Mouse (Mus musculus) urinary bladder, postnatal 4 days (tissue): ENCODE measurements at regions not wholly inside any gene's neighbourhood (a gene's known extent, or its start where the extent isn't known, plus 50 kb on each side); places are given as distances from the start of the nearest gene placed in this dataset.

Experiments
- DNase-seq, 2 experiments: peaks; one replicate each; pipeline ENCODE4 v3.0.0; 2021 to 2022; ENCODE audit warnings: low spot score in 2 of 2

DNA sequence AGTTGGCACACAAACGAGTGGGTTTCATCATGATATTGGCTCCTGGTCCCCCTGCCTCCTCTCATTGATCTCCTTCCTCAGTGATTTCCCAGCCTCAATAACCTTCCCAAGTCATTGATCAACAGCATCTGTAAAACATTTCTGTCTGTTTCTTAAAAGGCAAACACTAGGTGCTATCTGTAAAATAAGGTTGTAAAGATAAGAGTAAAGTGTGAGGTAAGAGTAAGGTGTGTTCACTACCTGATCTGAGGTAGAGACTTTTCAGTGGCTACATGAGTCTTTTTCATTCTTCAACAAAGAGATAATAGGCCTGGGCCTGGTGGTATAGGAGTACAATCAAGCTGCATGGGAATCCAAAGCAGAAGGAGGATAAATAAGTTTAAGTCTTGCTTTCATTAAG, 55.7 kb downstream of the Plk2 start:
- DNase-seq = no peak

DNA sequence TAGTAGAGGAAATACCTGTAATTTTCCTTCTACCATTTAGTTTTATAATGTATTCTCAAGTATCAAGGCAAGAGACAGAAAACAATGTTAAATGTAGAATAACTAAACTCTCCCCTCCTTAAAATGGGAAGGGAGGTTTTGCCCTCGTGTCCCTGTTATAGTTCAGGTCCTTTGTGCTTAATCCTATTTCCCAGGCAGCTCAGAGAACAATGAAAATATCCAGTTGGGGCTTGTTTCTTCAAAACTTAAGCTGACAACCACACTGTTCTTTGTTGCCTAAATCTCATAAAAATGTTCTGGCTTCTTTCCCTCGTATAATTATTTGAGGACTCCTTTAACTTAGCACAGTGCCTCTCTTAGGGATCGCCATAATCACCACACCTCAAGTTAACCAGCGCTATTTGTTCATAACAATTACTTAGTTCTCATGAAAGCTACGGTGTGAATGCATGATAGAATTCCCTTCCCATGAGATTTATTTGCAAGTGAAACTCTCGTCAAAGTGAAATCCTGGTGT, 57.2 kb downstream of the Plk2 start:
- DNase-seq = no peak

DNA sequence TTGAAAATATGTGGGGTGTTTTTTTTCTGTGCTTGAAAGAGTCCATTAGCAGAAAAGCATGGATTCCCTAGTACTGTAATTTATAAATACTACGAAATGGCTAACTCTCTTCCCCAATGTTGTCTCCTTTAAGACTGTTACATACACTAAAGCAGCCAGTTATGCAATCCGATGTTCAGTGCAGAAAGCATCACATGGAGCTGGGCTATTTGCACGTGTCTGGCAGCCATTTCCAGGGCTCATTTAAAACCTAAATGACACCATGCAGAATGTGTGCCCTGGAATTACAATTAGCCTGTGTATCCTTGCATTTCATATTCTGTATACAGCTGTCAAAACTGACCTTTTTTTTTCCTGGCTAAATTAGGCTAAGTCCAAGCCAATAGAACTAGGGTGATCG, 60.2 kb downstream of the Plk2 start:
- no peak for DNase-seq

DNA sequence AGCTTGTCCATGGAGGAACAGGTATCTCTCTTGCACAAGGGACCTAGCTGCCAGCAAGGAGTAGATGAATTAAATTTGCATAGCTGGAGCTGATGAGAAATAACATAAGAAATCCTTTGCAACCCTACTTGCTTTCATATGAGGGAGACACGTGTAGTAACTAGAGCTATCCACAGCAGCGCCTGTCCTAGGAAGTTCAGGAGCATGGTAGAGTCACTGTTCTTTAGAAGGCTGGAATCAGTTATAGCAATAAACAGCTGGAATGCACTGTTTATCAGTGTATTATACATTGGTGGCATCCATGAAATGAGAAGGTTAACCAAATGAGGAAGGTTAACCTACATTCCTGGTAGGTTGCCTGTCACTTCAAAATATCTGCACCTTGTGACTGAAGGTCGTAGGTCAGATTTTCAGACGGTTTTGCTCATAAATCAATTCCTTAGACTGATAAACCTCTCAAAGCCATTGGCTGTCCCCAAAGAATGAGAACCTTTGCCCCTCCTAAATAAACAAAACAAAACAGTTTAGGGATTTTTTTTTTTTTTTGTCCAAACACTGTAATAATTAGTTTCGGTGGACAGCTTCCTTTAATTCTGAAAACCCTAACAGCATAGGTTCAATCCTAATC, 60.8 kb downstream of the Plk2 start:
- DNase-seq = no peak

DNA sequence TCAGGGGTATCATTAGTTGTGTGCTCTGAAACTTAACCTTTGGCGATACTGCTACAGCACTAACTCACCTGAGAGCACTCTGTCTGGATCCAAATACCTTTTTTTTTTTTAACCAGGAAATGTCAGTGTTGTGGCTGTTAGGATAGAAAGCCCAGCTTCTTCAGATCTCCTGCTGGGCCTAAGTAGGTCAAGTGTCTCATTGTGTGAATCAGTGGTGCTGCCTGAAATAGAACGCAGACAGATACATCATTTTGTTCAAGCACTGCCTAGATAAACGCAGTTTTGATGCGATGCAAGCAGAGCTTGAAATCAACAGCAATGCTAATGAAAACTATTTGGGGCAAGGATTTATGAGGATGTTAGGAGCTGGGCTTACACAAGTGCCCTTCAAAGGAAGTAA, 63.9 kb downstream of the Plk2 start:
- no peak for DNase-seq

DNA sequence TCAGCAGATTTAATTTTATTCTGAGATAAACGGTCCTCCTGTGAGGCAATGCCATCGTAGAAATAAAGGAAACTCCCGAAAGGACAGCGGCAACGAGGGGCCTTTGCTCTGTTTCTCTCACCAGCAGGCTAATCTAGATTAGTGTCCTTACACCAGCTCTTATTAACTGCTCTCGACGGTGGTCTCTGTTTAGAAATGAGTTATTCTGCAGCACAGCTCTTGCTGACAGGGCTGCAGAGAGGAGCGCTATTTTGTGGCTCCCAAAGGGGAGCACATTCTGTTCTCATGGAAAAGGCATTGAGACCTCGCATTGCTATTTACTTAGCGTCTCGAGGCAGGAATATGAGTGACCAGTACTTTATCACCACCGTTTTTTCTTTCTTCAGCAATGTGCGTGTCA, 66.7 kb downstream of the Plk2 start:
- DNase-seq = no peak

DNA sequence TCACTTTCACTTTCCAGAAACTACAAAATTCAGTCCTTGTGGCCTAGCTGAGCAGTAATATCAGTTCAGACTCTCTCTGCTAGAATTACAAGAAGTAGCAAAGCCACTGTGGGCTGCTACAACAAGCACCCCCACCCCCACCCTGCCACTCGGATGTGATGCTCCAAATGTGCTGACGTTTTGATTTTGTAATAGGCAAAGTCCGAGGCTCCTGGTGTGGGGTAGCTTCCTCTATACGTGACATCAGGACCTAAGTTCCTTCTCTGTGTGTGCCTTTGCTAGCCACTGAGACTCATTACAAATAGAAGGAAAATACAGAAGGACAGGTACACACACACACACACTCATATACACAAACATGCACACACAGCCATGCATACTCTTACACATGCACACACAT, 76.7 kb downstream of the Plk2 start:
- DNase-seq = no peak

DNA sequence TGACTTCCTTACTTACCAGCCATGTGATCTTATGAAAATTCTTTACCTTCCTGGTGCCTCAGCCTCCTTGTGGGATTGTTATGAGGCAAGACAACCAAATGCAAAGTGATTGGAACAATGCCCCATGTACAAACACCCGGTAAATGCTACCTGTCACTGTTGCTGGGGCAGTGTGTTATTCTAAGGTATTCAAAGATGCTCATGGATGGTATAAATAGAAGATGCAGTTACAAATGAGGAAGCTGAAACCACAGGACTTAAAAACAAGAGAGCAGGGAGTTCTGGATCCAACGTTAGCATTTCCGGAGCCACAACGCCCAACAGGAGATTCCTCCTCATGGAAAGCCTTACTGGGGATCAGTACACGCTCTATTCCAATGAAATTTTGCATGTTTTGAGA, 82.9 kb downstream of the Plk2 start:
- no peak for DNase-seq

DNA sequence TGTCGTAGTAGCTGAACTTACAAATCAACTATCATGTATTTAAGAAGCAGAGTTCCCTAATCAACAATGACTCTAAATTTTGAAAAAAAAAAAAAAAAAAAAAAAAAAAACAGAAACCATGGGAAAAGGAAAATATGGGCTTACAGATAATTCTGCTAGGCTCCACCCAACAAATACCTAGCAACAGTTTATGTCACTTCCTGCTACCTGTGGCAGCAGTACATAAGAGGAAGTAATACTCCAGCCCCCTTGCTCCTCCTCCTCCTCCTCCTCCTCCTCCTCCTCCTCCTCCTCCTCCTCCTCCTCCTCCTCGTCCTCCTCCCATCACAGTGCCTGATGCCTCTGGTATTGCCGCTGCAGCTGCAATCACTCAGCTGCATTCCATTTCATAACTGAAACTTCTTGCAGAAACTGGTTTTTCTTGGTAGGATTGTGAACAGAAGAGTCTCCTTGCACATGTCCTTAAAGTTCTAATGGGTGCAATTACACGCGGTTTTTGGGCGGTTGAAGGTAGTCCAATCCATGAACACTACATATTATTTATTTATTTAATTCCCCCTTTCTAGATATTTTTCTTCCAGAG, 89.6 kb downstream of the Plk2 start:
- DNase-seq = no peak

DNA sequence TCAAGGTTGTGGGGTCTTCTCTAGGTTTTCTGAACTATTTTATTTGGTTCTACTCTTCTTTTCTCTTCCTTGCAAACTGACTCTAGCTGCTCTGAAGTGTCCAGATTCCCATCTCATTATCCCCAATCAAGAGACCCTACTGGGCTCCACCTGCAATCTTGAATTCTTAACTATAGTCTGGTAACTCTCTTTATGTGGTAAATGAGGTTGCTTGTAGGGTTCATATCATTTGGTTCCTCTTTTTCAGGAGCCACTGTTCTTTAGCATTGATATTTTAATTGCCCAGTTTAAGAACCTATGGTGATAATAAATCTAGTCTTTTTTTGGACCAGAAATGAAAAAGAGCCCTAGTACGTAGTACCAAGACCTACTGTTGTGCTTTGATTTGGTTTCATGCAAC, 90.7 kb downstream of the Plk2 start:
- no peak for DNase-seq

DNA sequence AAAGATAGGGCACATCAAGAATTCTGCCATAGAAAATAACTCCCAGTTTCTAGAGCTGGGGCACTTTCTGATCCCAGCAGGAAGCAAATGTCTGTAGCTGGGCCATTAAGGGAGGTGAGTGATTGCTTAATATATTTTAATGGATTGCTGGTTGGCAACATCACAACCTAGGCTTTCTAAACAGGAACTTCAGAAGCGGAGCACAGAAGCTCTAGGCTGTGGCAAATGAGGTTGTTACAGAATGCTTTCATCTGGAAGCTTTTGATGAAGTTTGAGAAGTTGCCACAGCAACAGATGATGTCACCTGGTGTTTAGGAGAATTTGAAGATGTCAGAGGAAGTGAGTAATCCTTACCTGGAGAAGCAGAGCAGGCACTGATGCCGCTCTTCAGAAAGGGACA, 95.3 kb downstream of the Plk2 start:
- no peak for DNase-seq

DNA sequence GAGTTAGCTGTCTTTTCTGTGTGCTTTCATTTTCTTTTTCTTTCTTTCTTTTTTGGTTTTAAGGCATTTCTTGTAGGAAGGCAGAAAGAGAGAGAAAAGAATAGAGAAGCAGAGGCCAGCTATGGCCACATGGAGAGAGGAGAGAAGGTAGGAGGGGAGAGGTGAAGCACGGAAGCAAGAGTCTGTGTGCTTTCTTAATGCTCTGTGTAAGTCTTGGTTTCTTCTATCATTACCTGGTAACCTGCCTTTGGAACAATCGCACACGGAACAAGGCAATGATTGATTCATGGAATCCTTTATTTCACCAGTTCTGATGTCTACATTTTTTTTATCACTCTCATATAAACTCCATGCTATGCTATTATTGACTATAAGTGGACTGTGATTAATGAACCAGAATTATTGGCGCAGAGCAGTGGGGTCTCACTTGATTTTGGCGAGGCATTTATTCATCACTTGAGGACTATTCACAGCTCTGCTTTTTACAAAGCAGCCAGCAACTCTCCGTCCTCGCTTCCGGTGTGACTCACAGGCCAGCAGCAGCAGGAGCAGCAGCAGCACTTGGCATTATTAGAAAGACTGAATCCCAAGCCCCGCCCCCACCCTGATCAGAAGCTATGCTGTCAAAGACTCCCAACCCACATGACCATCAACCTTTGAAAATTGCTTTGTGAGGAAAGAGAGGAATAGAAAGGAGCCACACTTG, 97.6 kb downstream of the Plk2 start:
- no peak for DNase-seq

DNA sequence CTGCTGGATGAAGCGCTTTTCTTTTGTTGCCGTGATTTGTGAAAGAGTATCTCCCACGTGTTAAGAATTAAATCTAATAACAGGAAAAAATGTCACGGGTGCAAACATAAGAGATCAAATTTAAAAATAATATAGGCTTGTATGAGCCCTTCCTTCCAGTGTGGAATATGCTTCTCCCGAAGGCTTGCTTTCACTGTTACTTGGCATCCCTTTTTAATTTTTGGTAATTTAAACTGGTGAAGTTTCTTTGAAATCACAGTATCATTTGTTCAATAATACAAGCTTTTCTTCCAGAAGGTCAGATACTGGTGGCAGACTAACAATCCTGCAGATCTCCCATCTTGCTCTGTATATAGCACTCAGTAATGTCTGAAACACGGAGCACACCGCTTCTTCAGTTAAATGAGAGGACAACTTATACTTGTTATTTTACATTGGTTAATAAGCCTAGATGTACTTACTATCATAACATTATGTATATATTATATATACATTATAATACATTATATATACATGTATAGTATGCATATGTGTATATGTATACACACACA, 98.2 kb downstream of the Plk2 start:
- no peak for DNase-seq

DNA sequence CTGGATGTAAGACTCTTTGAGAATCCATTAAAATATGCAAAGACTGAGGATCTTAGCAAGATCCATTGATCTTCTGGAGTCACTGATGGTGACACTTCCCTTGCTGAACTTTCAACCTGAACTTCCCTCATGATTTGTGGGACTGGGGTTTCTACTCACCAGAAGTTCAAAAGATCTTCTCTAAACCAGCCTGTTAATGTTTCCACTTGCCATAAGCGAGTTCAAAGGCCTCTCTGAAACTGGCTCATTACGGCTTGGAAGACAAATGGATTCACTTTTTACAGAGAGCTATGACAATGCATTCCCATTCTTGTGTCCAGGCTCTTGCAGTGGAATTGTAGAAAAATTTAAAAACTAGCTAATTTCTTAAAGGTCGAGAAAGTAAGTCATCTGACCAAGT, 102.6 kb downstream of the Plk2 start:
- DNase-seq = no peak

DNA sequence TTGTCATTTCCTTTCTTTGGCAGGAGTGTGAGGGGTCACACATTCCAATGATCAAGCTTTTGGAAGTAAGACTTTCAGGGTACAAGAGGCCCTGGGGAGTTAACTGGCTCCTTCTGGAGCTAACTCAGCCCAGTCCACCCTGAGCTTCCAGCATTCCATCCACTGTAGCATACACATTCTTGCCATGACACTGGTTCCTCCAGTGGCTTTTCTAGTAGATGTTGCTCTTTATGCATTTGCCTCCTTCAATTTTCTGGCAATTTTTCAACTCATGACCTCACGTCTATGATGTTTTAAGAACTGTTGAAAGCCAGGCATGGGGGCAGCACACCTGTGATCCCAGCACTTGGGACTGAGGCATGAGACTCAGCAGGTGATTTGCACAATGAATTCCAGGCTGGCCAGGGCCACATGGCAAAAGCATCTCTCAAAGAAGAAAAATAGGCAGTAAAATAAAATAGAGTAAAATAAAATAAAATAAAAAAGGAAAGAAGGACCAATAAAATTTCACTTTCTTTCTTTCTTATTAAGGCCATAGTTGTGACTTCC, 113.0 kb downstream of the Plk2 start:
- DNase-seq = no peak

DNA sequence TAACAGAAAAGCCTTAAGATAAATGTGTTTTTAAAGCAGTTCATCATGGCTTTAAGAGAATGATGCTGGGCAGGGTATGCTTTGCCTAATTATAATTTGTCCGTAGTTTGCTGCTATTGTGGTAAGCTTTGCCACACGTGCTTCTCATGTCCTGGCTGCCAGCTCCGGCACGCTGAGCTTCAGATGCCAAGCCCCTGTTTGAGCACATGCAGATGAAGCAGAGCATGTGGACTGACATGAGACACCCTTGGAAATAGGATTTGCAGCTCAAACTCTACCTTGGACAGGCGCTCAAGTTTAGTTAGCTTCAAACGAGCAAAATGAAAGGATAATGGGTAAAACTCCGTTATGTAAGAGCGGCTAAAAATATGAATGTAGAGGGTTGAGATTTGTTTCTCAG, 123.1 kb downstream of the Plk2 start:
- DNase-seq = no peak

DNA sequence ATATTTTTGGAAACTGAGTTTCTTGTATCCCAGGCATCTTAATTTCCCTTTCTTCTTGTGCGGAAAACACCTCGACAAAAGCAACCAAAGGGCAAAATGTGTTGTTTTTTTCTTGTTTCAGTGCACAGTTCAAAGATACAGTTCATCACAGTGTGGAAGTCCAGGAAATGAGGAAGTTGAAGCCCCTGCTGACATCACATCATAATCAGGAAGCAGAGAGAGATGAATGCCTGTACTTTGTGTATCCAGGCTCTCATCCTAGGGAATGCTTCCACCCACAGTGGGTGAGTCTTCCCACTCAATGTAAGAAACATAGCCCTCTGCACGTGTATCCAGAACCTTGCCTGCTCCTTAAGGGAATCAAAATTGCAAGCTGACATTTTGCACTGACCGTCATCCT, 128.1 kb downstream of the Plk2 start:
- no peak for DNase-seq

DNA sequence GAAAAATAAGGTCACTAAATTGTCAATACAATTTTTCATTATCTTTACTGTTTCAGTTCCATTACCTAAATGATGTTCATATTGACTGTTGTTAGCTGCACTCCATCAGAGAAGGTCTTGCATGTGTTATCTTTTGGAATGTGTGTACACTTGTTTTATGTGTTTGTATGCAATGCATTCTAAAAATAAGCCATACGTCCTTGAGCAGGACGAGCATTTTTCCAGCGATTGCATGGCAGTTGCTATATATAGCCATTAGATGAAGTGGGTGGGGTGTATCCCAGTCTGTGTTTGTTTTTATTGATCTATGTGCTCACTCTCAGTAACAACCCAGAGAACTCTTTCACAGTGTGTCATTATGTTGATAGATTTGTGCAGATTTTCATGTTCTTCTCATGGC, 132.8 kb downstream of the Plk2 start:
- no peak for DNase-seq

DNA sequence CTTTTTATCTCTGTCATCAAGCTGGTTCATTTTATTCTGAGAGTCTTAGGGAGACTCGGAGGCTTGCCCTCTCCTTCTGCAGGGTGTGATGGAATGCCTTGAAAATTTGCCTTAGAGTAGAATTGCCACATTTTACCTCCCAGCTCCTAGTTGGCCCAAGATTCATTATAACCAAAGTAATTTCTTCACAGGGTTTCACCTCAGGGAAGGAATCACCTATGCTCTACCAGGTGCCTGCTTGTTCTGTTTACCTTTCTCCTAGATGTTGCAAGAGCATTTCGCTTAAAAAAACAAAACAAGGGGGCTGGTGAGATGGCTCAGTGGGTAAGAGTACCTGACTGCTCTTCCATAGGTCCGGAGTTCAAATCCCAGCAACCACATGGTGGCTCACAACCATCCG, 134.8 kb downstream of the Plk2 start:
- no peak for DNase-seq

DNA sequence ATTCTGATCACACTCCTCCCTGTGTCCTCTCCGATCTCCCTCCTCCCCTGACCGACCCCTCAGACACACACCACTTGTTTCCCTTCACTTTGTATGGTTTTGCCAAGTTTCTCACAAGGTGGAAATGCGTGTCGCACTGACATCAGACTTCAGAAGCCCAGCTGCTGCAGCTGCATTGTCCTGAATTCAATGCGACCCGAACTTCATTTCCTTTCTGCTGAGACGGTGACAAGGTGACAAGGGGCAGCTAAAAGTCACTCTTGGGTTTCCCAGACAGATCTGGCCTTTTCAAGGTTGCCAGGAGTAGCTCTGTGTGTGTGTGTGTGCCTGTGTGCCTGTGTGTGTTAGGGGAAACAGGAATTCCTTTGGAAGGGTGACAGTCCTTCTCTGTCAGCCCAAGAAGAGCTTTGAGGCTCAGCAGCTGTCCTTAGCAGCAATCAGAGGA, 139.5 kb downstream of the Plk2 start:
- DNase-seq = no peak

DNA sequence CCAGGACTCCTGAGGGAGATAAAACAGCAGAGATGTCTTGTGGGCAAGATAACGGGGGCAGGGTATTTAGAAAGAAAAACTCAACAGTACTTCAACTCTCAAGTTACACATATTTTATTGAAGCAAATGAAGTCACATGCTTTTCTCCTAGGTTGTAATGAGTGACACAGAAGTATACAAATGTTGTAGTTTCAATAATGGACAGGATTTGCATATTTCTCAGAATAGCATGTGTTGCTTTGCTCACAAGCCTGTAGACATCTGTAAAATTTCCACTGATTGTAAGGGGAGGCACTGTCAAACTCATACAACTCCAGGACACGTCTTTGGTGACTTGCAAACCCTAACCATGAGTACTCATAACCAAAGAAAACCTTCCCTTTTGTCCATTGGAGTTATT, 140.9 kb downstream of the Plk2 start:
- DNase-seq = no peak

DNA sequence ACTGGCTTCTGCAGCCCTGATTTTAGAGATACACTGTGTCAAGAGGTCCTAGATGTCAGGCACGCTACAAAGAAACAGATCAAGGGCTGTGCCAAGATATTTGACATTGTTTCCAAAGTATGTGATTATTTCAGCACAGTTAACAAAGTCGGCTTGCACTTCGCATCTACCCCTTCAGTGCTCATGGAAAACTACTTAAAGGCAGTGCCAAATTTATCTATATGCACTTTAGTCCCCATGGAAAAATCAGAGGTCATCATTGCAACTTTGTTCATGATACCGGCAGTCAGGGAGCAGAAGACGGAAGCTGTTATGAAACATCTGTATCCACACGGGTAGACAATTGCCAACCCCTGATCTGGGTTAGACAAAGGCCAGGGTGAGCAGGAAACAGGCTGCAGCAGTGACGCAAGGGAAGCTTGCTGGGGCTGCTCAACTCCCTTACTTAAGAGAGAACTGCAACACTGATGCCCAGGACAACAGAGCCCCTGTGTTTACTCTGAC, 143.2 kb downstream of the Plk2 start:
- DNase-seq = no peak
